Mouse (Mus musculus): ENCODE measurements at regions not wholly inside any gene's neighbourhood (a gene's known extent, or its start where the extent isn't known, plus 50 kb on each side); places are given as distances from the start of the nearest gene placed in this dataset.

- TF ChIP-seq CTCF (IDR thresholded peaks at IDR 0.05; ENCODE audit: borderline replicate concordance, extremely low read depth, insufficient read depth, insufficient read length) = no peak
- TF ChIP-seq POLR2A (IDR thresholded peaks at IDR 0.05; ENCODE audit: borderline replicate concordance, extremely low read depth, insufficient read depth, insufficient read length, poor library complexity, severe bottlenecking) = no peak
These were observed 228.6 kb upstream of the Gk2 start for GRCm38 (mm10) chr5:97685443-97685842.
